Mouse (Mus musculus): ENCODE data around the gene Lepr. TPM values are rescaled to one million over a fixed set of nuclear protein-coding genes. Genes with fewer than 3 reads are reported as not detected.
"Not testable (repeated sequence)": the region's sequence is repeated elsewhere in the genome, so short reads cannot be mapped to it uniquely, and the experiment has no call there.

Gene Lepr
- polyA plus RNA-seq, 1 experiment: not detected

DNA sequence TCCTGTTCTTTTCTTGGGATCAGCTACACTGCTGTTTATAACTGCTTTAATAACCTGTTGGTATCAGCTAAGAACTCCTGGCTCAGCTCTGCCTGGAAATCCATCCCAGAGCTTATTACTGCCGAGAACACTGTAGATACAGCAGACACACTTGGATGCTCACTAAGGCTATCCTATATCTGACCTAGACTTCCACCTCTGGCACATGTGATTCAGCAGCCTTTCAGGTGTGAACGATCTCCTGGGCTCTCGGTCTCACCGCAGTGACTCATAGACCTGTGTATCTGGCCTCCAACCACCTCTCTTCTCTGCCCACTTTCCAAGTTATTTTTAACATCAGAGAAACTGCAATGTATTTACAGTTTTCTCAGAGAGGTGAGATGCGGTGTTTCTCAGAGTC, 43.3 kb downstream of the Lepr start:
- Histone ChIP-seq H3K27ac (ENCODE audit: insufficient read depth, low read depth, low read length) (no peak overlapping the region), H3K4me3 (ENCODE audit: insufficient read depth, low read depth, low read length) (no peak overlapping the region), H3K4me1 (ENCODE audit: control insufficient read depth, insufficient read depth, low read length) (0 out of 2 replicates have a peak, but pooled peaks cover 2% of the 10 kb centered on the region)
- 66% methylated on average over 5 of the region's 5 CpGs for WGBS
- TF ChIP-seq POLR2A (IDR thresholded peaks at IDR 0.05; ENCODE audit: insufficient read depth, low read depth, low read length) (no peak), CTCF (IDR thresholded peaks at IDR 0.05; ENCODE audit: insufficient read depth, low read depth, low read length) (no peak)

DNA sequence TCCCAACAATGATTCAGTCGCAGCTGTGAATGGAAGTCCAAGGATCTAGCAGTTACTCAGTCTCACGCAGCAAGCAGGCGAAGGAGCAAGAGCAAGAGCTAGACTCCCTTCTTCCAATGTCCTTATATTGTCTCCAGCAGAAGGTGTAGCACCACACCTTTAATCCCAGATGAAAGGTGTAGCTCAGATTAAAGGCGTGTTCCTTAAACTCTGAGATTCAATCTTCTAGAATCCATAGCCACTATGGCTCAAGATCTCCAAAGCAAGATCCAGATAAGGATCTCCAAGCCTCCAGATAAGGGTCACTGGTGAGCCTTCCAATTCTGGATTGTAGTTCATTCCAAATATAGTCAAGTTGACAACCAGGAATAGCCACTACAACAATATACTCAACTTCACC, 126.7 kb downstream of the Lepr start, which contains the start of gene B020004J07Rik:
B020004J07Rik (minus strand) TSS at position 101 of the 400 bp plus-strand sequence.
- H3K4me3 ChIP-seq (ENCODE audit: insufficient read depth, low read depth, low read length); H3K27ac ChIP-seq (ENCODE audit: insufficient read depth, low read depth, low read length); H3K4me1 ChIP-seq (ENCODE audit: control insufficient read depth, insufficient read depth, low read length): not testable (repeated sequence)
- WGBS: 93% methylated on average over 4 of the region's 4 CpGs

GRCm38 (mm10) chr4:101850908-101851307, 133.7 kb downstream of the Lepr start:
- Histone ChIP-seq H3K4me3 (ENCODE audit: insufficient read depth, low read depth, low read length) (no peak overlapping the region), H3K27ac (ENCODE audit: insufficient read depth, low read depth, low read length) (no peak overlapping the region), H3K4me1 (ENCODE audit: control insufficient read depth, insufficient read depth, low read length) (no peaks in the 10 kb centered on the region)
- 61% methylated on average over 2 of the region's 2 CpGs for WGBS
- no peak for TF ChIP-seq POLR2A (IDR thresholded peaks at IDR 0.05; ENCODE audit: insufficient read depth, low read depth, low read length)
- TF ChIP-seq CTCF (IDR thresholded peaks at IDR 0.05; ENCODE audit: insufficient read depth, low read depth, low read length): no peak

- TF ChIP-seq POLR2A (IDR thresholded peaks at IDR 0.05; ENCODE audit: insufficient read depth, low read depth, low read length) (no peak), CTCF (IDR thresholded peaks at IDR 0.05; ENCODE audit: insufficient read depth, low read depth, low read length) (no peak)
- Histone ChIP-seq H3K4me3 (ENCODE audit: insufficient read depth, low read depth, low read length) (no peak overlapping the region), H3K4me1 (ENCODE audit: control insufficient read depth, insufficient read depth, low read length) (no peaks in the 10 kb centered on the region), H3K27ac (ENCODE audit: insufficient read depth, low read depth, low read length) (no peak overlapping the region)
- WGBS: 52% methylated on average over 6 of the region's 6 CpGs
These were observed 143.7 kb downstream of the Lepr start for GRCm38 (mm10) chr4:101860873-101861272.

DNA sequence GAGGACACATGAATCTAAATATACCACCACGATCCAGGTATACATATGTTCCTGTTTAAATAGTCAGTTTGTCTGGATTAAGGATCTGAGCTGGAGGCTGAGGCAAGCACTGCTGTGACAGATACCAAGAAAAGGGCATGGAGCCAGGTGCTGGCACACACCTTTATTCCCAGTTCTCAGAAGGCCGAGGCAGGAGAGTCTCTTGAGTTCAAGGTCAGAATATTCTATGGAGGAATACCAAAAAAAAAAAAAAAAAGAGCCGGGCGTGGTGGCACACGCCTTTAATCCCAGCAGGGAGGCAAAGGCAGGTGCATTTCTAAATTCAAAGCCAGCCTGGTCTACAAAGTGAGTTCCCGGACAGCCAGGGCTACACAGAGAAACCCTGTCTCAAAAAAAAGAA, 145.1 kb downstream of the Lepr start:
- WGBS: 91% methylated on average over 6 of the region's 6 CpGs
- TF ChIP-seq POLR2A (IDR thresholded peaks at IDR 0.05; ENCODE audit: insufficient read depth, low read depth, low read length) (no peak), CTCF (IDR thresholded peaks at IDR 0.05; ENCODE audit: insufficient read depth, low read depth, low read length) (no peak)
- Histone ChIP-seq H3K4me3 (ENCODE audit: insufficient read depth, low read depth, low read length) (no peak overlapping the region), H3K4me1 (ENCODE audit: control insufficient read depth, insufficient read depth, low read length) (no peaks in the 10 kb centered on the region), H3K27ac (ENCODE audit: insufficient read depth, low read depth, low read length) (no peak overlapping the region)

Other genes starting within 250 kb of the Lepr start
- 89.3 TPM in 1 of 2 replicates, not detected in the other for gene Dnajc6, start 220.8 kb upstream of the Lepr start, polyA plus RNA-seq (2012; ENCODE audit: insufficient read depth, insufficient read length, low replicate concordance, missing spikeins)
- gene Leprot, start 69.7 kb upstream of the Lepr start, polyA plus RNA-seq (2012; ENCODE audit: insufficient read depth, insufficient read length, low replicate concordance, missing spikeins): not detected in 2 replicates
- gene B020004J07Rik, start 126.6 kb downstream of the Lepr start, polyA plus RNA-seq (2012; ENCODE audit: insufficient read depth, insufficient read length, low replicate concordance, missing spikeins): not detected in 2 replicates
- gene C130073F10Rik, start 176.4 kb downstream of the Lepr start, polyA plus RNA-seq (2012; ENCODE audit: insufficient read depth, insufficient read length, low replicate concordance, missing spikeins): not detected in 2 replicates
- gene Gm12800, start 191.7 kb downstream of the Lepr start, polyA plus RNA-seq (2012; ENCODE audit: insufficient read depth, insufficient read length, low replicate concordance, missing spikeins): not detected in 2 replicates
- not detected in 2 replicates for gene Gm12794, start 223.0 kb downstream of the Lepr start, polyA plus RNA-seq (2012; ENCODE audit: insufficient read depth, insufficient read length, low replicate concordance, missing spikeins)

Data from olfactory bulb, adult 2 months (tissue).